Mouse (Mus musculus) liver, adult 2 months (tissue): Measurements from ENCODE around the gene Atg14. TPM values are rescaled to one million over a fixed set of nuclear protein-coding genes. Genes with fewer than 3 reads are reported as not detected.

ENCODE experiments used
- DNase-seq: peaks from one replicate; pipeline ENCODE4 v3.0.0-alpha.2; 2011; ENCODE audit warnings: low read depth, low spot score; ENCODE audit errors: extremely low read depth
- H3K27ac ChIP-seq: fragments of 200-500 bp; replicated peaks from 2 replicates; pipeline ENCODE4 v1.5.1; 2012; ENCODE audit warnings: low read depth, mild to moderate bottlenecking, control low read depth, inconsistent platforms, low read length; ENCODE audit not compliant: insufficient read depth
- H3K27me3 ChIP-seq: fragments of 200-500 bp; 2 replicates; pipeline ENCODE4 v1.6.1; 2012; ENCODE audit warnings: mild to moderate bottlenecking, moderate library complexity, low read length, inconsistent platforms; ENCODE audit not compliant: control insufficient read depth, insufficient read depth
- H3K36me3 ChIP-seq: fragments of 200-500 bp; 2 replicates; pipeline ENCODE4 v1.6.1; 2012; ENCODE audit warnings: low read length, inconsistent platforms; ENCODE audit not compliant: control insufficient read depth, insufficient read depth
- H3K4me1 ChIP-seq: fragments of 200-500 bp; 2 replicates; pipeline ENCODE4 v1.6.1; 2011; ENCODE audit warnings: low read length; ENCODE audit not compliant: control insufficient read depth, insufficient read depth
- H3K4me3 ChIP-seq: fragments of 200-500 bp; 2 replicates; pipeline ENCODE4 v1.5.1; 2011; ENCODE audit warnings: low read depth, mild to moderate bottlenecking, control low read depth, low read length, moderate library complexity; ENCODE audit not compliant: insufficient read depth
- H3K79me2 ChIP-seq: fragments of 200-500 bp; 2 replicates; pipeline ENCODE4 v1.6.1; 2012; ENCODE audit warnings: inconsistent platforms, mild to moderate bottlenecking, low read length, moderate library complexity; ENCODE audit not compliant: control insufficient read depth, insufficient read depth
- H3K9ac ChIP-seq: fragments of 200-500 bp; 2 replicates; pipeline ENCODE4 v1.6.1; 2012; ENCODE audit warnings: low read depth, mild to moderate bottlenecking, control low read depth, inconsistent platforms, low read length
- CTCF ChIP-seq: fragments of 200-500 bp; IDR thresholded peaks from 2 replicates; pipeline ENCODE4 v1.5.1; 2011; ENCODE audit warnings: low read depth, low read length, control low read depth
- POLR2A ChIP-seq: fragments of 200-500 bp; IDR thresholded peaks from 2 replicates; pipeline ENCODE4 v1.6.1; 2011; ENCODE audit warnings: low read length, control low read depth; ENCODE audit not compliant: insufficient read depth; ENCODE audit errors: extremely low read depth
- WGBS: fragments of 180-500 bp; shearing (Covaris S2); methylation state at CpG from one replicate; pipeline ENCODE4 v1.1.7; 2018; 5-methylcytosine and 5-hydroxymethylcytosine counted together
- polyA plus RNA-seq: library from polyadenylated mRNA; depleted of rRNA; stranded (reverse); fragments of >200 nt; gene quantifications from 2 replicates; pipeline ENCODE4 v1.2.3, GENCODE M21; 2012; rRNA removed
- total RNA-seq: library from RNA; depleted of rRNA; stranded (reverse); fragments of >200 nt; gene quantifications from 2 replicates; pipeline ENCODE4 v1.2.3, GENCODE M21; 2014; rRNA removed

Gene Atg14
- total and polyA plus RNA-seq, 2 experiments: 7.4 to 13.5 TPM

GRCm38 (mm10) chr14:47497166-47497565, 73.3 kb downstream of the Atg14 start:
- H3K9ac ChIP-seq: no peak overlapping the region
- H3K79me2 ChIP-seq: peaks cover 41% of the 10 kb centered on the region
- no peak overlapping the region for H3K4me3 ChIP-seq
- H3K36me3 ChIP-seq: no peaks in the 10 kb centered on the region
- WGBS: 43% methylated on average over 3 of the region's 3 CpGs
- no peaks in the 10 kb centered on the region for H3K27me3 ChIP-seq
- peak; percentile 91 for DNase-seq
- TF ChIP-seq CTCF (no peak), POLR2A (no peak)
- peaks cover 11% of the 10 kb centered on the region for H3K4me1 ChIP-seq
- no peak overlapping the region for H3K27ac ChIP-seq

- Histone ChIP-seq H3K9ac (no peak overlapping the region), H3K27me3 (no peaks in the 10 kb centered on the region), H3K4me3 (no peak overlapping the region), H3K4me1 (peaks cover 11% of the 10 kb centered on the region), H3K79me2 (peaks cover 39% of the 10 kb centered on the region), H3K36me3 (no peaks in the 10 kb centered on the region), H3K27ac (no peak overlapping the region)
- TF ChIP-seq POLR2A (no peak), CTCF (no peak)
- DNase-seq: no peak
- 78% methylated on average over 3 of the region's 3 CpGs for WGBS
Measured at GRCm38 (mm10) chr14:47495951-47496350, 74.5 kb downstream of the Atg14 start.

- Histone ChIP-seq H3K4me1 (peaks cover 19% of the 10 kb centered on the region), H3K27me3 (no peaks in the 10 kb centered on the region), H3K36me3 (no peaks in the 10 kb centered on the region), H3K27ac (no peak overlapping the region), H3K4me3 (no peak overlapping the region), H3K9ac (no peak overlapping the region), H3K79me2 (peaks cover 33% of the 10 kb centered on the region)
- TF ChIP-seq POLR2A: no peak
- no peak for TF ChIP-seq CTCF
- 46% methylated on average over 2 of the region's 2 CpGs for WGBS
- no peak for DNase-seq
Measured at GRCm38 (mm10) chr14:47493592-47494361, 76.7 kb downstream of the Atg14 start.

Other genes starting within 250 kb of the Atg14 start
- 6.8 and 7.2 TPM in 2 replicates for gene Lgals3, start 202.9 kb downstream of the Atg14 start, total RNA-seq
- 5.2 and 7.9 TPM in 2 replicates for gene Lgals3, start 202.9 kb downstream of the Atg14 start, polyA plus RNA-seq
- gene Dlgap5, start 152.2 kb downstream of the Atg14 start, total RNA-seq: 0.74 and 1.2 TPM in 2 replicates
- gene Dlgap5, start 152.2 kb downstream of the Atg14 start, polyA plus RNA-seq: 0.04 TPM in 1 of 2 replicates, not detected in the other
- gene Fbxo34, start 120.2 kb downstream of the Atg14 start, total RNA-seq: 12.7 and 15.6 TPM in 2 replicates
- gene Fbxo34, start 120.2 kb downstream of the Atg14 start, polyA plus RNA-seq: 7.3 and 9.7 TPM in 2 replicates
- 14.2 and 18.4 TPM in 2 replicates for gene Ktn1, start 77.8 kb upstream of the Atg14 start, total RNA-seq
- gene Ktn1, start 77.8 kb upstream of the Atg14 start, polyA plus RNA-seq: 1.0 and 1.9 TPM in 2 replicates